24 mouse cellular contexts compared by ENCODE assay signal in the genomic region with DNA sequence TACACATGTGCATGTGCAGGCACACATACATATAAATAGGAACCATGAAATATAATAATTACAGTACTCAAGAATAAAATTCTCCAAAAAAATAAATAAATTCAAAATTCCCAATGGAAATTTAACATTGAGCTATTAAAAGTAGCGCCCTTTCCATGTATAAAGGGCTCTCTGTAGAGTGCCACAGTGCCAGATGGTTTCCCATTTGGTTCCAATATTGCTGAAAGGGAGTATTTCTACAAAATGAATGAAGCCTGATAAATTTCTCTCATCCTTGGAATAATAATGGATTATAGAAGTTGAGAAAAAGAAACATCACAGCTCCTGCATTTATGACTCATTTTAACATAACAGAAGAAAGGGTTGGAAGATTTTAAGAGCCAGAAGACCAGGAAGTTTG.
"Had no signal": no experiment of that assay in that cellular context is flagged by ENCODE, and none has a peak within 500 bp of the region (broad histone marks: within the 10 kb centered on the region; RNA-seq: fewer than 3 reads in every experiment).

No protein-coding gene starts in this region.

- H3K36me3 ChIP-seq: limb, embryonic 10.5 days; limb, embryonic 13.5 days; liver, embryonic 12.5 days; liver, embryonic 15.5 days; lung, embryonic 15.5 days; midbrain, embryonic 12.5 days; midbrain, embryonic 15.5 days; neural tube, embryonic 12.5 days; neural tube, embryonic 15.5 days had no signal

- H3K4me3 ChIP-seq: limb, embryonic 10.5 days; limb, embryonic 13.5 days; liver, embryonic 12.5 days; liver, embryonic 15.5 days; lung, embryonic 15.5 days; midbrain, embryonic 12.5 days; midbrain, embryonic 15.5 days; neural tube, embryonic 12.5 days; neural tube, embryonic 15.5 days had no signal

- H3K9me3 ChIP-seq: limb, embryonic 10.5 days; limb, embryonic 13.5 days; liver, embryonic 12.5 days; liver, embryonic 15.5 days; lung, embryonic 15.5 days; midbrain, embryonic 12.5 days; midbrain, embryonic 15.5 days; neural tube, embryonic 12.5 days; neural tube, embryonic 15.5 days had no signal

- H3K27ac ChIP-seq: limb, embryonic 10.5 days; limb, embryonic 13.5 days; liver, embryonic 12.5 days; liver, embryonic 15.5 days; lung, embryonic 15.5 days; midbrain, embryonic 12.5 days; midbrain, embryonic 15.5 days; neural tube, embryonic 12.5 days; neural tube, embryonic 15.5 days; stomach, postnatal 0 days had no signal

- DNase-seq: kidney, adult 2 months; kidney, postnatal 10 days; kidney, postnatal 36 days; liver; lung, adult 18-20 months; lung, postnatal 10 days; lung, postnatal 4 days; right cerebral cortex, adult 18-20 months; right cerebral cortex, postnatal 14 days; right cerebral cortex, postnatal 4 days; thymus, adult 2 months; thymus, postnatal 14 days; thymus, postnatal 4 days had no signal

- H3K4me2 ChIP-seq: limb, embryonic 13.5 days; liver, embryonic 12.5 days; liver, embryonic 15.5 days; lung, embryonic 15.5 days; midbrain, embryonic 12.5 days; midbrain, embryonic 15.5 days; neural tube, embryonic 12.5 days; neural tube, embryonic 15.5 days had no signal

- H3K9ac ChIP-seq: limb, embryonic 13.5 days; liver, embryonic 12.5 days; liver, embryonic 15.5 days; lung, embryonic 15.5 days; midbrain, embryonic 12.5 days; midbrain, embryonic 15.5 days; neural tube, embryonic 12.5 days; neural tube, embryonic 15.5 days had no signal

- H3K4me1 ChIP-seq: limb, embryonic 10.5 days; limb, embryonic 13.5 days; liver, embryonic 12.5 days; liver, embryonic 15.5 days; lung, embryonic 15.5 days; midbrain, embryonic 15.5 days; neural tube, embryonic 15.5 days had no signal

- H3K27me3 ChIP-seq: limb, embryonic 13.5 days; liver, embryonic 12.5 days; liver, embryonic 15.5 days; lung, embryonic 15.5 days; midbrain, embryonic 12.5 days; midbrain, embryonic 15.5 days; neural tube, embryonic 12.5 days; neural tube, embryonic 15.5 days had no signal

- ATAC-seq: intestine, postnatal 0 days; liver, embryonic 12.5 days; midbrain, embryonic 15.5 days had no signal
